Mouse (Mus musculus) spleen, adult 18-20 months (tissue): ENCODE results near the gene Adgrf5.
"Not testable (repeated sequence)": the region's sequence is repeated elsewhere in the genome, so short reads cannot be mapped to it uniquely, and the experiment has no call there.

Source experiments
- DNase-seq, 2 experiments: peaks; one replicate each; pipeline ENCODE4 v3.0.0; 2022; ENCODE audit warnings: mixed read lengths in 2 of 2

Adgrf5 gene

DNA sequence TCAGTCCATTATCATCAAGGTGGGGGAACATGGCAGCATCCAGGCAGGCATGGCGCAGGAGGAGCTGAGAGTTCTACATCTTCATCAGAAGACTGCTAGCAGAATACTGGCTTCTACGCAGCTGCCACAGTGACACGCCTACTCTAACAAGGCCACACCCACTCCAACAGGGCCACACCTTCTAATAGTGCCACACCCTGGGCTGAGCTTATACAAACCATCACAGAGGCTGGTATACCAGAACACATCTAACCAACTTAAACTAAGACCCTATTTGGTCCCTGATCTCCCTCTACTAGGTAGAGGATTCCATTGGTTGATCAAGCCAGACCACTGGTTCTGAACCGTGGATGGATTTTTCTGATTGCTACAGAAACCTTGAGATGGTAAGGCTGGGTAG, 112.3 kb downstream of the Adgrf5 start:
- DNase-seq: no peak

DNA sequence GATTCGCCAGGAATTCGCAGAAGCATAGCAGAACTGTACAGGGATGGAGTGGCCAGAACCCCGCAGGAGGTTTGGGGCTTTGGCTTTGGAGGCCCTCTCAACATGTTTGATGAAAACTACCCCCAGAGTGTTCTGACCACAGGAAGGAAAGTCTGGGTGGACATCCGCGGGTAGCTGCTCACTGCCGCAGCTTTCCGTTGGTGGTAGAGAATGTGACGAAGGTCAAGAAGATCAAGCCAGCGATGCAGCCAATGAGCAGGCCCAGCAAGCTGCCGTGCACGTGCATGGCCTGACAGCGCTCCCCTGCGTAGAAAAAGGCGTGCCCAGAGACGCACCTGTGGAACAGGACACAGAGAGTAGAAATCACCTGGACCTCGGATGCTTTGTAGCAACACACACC, 114.5 kb downstream of the Adgrf5 start:
- DNase-seq: no peak

DNA sequence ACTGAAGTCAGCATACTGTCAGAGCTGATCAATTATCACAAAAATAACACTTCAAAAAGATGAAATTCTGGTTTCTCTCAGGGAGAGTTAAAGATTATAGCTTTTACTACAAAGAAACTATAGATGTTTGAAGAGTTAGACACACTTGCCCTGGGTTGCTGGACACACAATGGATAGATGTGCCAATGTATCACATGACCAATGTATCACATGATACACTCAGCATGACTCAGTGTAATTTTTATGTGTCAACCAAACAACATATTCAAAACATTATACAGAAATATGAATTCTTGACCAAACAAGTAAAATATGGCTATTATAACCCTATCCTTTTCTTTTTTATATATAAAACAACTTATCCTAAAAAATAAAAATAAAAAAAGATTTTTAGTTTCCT, 117.4 kb downstream of the Adgrf5 start:
- no peak for DNase-seq

DNA sequence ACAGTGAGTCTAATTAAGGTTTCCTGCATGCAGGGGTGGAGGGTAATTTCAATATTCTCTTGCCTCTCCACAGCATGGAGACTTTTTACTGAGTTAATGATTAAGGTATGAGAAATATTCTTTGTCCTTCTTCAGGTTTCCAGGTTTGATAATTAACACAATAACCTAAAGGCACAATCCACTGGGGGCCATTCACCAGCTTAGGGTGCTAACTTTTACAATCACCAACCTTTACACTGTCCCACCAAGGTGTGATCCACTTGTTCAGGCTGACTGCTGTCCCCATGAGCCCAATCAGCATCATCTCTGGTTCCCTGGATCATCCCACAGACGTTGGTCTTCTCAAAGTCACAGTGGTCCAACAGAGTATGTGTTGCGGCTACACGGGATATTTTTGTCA, 125.7 kb downstream of the Adgrf5 start:
- no peak for DNase-seq

DNA sequence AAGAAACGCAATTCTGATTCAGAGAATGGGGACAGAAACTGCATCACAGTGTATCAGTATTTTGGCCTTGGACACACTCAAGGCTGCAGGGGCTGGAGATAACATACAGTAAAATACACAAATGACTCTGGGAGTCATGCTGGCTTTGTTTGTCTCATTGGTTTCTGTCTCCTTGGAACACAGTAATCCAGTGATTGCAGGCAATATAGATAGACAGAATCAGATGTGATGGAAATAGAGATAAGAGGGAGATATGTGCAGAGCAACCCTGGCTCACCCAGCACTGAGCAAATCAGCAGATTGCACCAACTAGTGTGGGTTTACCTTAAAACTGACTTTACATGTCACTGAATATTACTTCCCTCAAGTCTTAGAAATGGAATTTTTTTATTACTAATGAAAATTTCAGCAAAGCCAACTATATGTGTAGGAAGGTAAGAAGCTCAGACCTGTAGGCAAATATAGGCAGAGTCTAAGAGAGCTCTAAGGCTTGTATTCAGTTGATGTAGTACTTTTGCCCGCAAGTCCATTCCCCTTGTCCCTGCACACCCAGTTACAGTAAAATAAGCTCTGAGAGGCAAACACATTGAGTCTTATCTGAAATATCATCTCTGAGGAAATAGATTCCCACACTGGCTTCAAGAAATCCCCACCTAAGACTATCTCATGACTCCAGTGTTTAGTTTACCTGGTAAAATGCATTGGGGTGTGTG, 128.3 kb downstream of the Adgrf5 start:
- DNase-seq: no peak

DNA sequence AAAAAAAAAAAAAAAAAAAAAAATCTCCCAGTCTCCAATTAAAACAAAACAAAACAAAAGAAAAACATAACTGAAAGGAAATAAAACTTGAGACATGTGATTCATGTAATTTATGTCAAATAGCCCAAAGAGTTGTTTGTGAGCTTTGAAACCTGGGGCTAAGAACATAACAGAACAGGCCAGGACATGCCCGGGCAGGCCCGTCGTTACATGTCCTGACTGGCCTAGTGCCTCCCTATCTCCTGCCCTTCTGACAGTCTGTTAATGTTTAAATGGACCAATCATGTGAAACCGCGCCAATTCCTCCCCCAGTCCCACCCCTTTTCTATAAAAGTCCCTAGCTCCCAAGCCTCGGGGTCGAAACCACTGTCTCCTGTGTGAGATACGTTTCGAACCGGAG, 130.1 kb downstream of the Adgrf5 start:
- not testable (repeated sequence) for DNase-seq

DNA sequence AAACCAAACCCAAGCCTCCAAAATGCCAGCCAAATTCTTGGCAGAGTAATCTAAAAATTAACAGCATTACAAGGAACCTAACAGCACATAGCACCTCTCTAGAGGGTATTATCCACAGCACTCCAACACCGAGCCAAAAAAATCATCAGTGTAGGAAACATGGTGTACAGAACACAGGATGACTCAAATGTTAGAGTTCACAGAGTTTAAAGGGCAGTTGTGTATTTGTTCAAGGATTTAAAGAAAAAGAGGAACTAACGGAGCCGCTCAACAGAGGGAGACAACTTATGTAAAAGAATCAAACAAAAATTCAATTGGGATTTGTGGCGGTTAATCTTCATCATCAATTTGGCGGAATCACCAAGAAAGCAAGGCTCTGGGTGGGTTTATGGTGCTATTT, 135.3 kb downstream of the Adgrf5 start:
- no peak for DNase-seq

DNA sequence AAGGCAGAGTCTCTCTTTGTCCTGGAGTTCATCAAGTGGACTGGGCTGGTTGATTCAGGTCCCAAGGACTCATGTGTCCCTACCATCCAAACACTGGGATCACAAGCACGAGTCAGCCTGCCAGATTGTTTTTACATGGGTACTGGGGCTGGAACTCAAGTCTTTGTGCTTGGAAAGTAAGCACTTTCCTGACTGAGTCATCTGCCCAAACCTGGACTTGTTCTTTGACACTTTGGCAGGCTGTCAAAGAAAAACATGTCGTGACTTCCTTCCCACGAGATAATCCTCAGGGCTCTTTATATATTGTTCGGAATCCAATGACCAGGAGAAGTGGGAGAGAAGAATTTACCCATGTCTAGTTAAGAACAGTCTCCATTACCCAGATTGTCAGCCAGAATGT, 137.3 kb downstream of the Adgrf5 start:
- DNase-seq: no peak

DNA sequence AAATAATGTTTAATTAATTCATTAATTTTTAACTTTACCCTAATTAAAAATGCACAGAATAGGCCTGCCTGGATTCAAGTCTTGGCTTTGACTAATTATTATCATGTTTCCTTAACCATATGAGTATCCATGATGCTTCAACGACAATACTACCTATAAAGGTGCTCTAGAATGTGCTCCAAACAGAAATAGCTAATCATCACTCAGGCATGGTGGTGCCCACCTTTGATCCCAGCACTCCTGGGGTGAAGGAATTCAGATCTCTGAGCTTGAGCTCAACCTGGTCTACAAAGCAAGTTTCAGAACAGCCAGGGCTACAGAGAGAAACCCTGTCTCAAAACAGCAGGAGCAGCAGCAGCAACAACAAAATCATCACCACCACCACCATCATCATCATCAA, 140.3 kb downstream of the Adgrf5 start:
- no peak for DNase-seq

DNA sequence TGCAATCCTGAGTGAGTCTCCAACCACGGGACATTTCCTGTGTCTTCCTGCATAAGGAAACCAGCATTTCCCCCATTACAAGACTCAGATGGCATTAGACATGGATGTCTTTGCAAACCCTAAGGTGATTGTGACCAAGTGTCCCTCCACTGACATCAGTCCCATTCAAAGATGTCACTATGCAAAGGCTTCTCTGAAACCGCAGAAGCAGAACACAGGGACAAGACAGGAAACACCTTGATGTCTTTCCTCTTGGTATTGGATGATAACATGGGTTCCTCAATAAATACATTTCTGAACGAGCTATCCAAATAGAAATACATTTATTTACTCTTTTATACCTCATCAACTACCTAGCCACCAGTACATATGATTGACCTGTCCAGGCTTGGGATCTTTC, 141.0 kb downstream of the Adgrf5 start:
- no peak for DNase-seq

DNA sequence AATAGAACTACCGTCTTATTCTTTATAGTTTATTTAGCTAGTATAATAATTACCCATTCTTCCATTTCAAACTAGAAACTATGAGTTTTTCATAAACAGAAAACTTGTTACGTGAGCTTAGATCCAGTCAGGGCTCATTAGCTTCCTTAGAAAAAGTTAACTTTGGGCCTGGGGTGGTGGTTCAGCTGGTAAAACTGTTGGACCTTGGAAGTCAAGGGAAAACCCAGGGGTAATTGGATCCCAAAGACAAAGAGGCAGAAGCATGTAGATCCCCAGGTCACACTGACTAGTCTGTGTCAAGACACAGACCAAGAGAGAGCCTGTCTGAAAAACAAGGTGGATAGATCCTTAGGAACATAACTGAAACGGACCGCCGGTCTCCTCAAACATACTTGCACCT, 141.4 kb downstream of the Adgrf5 start:
- no peak for DNase-seq

DNA sequence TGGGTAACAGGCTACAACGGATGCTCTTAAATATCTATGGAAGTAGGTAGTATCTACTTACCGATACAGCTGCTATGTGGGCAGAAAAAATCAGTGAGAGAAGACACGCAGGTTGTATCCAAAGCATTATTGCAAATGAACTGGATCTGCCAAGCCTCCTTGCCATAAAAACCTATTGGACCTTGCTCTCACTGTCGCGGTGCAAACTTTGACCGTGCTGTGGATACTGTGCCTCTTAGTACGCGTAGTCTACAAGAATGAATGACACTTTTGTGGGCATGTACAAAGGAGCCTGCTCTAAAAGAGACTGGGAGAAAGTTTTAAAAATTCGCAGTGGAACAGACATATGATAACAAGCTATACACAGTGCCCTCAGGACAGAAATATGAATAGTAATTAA, 142.3 kb downstream of the Adgrf5 start, which contains the start of gene Mep1a:
Gene Mep1a, minus strand, starts transcription at position 221 of the 400 bp plus-strand sequence.
- no peak for DNase-seq

DNA sequence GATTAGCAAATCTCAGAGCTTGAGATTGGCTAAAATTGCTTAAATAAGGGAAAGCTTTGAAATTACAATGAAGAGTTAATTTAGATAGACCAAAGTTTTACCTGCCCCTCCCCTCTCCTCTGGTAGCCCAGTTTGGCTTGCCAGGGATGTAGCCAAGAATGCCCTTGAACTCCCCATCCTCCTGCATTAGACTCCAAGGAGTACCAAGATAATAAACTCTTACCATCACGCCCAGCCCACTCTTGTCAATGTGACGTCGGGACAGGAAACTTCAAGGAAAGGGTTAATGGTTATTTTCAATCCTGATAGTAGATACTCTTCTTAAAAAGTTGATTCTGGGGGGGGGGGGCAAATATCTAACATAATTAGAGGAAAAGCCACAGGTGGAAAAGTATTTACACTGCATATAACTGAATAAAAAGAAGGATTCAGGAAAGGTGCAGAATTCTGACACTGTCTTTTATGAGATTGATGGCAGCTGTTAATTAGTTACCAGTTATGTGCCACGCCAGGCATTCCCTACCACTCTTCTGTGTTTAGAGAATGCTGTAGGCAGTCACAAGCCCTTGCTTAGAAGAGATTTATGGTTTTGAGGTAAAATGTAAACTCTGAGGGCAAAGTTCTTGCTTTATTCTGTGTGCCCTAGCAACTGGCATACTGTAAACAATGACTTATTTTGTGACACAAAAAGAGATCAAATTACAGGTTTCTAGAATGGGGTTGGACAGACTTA, 143.8 kb downstream of the Adgrf5 start:
- no peak for DNase-seq

DNA sequence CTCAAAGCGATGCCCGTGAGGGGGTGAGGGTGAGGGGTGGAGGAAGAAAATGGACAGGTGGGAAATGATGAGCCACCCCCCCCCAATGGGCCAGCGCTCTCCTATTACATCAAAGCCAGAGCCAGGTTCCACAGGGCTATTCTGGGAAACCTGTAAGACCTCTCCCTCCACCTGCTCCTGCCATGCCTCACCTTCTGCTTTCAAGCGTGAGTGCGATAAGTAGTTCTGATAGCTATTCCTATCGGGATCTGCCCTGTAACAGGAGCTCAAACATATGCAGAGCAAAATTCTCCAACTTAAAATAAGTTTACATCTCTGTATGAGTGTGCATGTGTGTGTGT, 144.3 kb downstream of the Adgrf5 start:
- DNase-seq: no peak
